Mouse (Mus musculus) yolk sac, embryonic 10.5 days (tissue): ENCODE results near the gene Cacng4.
A peak's percentile ranks its signal among the peaks of the same experiment; 100 is the strongest.

Source experiments
- DNase-seq: peaks from one replicate; pipeline ENCODE4 v3.0.0-alpha.2; 2017; ENCODE audit warnings: low spot score

Gene Cacng4

DNA sequence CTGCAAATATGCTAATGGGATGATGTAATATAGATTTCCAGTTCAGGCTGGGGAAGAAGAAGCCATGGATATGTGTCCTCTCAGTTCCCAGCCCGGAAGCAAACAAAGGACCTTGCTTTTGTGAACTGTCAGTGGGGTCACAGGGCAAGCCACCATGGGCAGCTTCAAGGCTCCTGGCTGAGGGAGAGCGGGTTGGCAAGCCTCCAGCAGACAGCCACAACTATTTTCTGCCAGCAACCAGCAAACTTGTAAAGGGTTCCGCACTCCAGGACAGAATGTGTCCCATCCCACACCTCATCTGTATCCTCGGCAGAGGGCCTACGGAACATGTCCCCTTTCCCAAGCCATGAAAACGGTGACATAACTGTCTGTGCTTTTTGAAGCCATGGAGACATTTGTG is 22.4 kb downstream of the Cacng4 start:
- DNase-seq, result no peak

DNA sequence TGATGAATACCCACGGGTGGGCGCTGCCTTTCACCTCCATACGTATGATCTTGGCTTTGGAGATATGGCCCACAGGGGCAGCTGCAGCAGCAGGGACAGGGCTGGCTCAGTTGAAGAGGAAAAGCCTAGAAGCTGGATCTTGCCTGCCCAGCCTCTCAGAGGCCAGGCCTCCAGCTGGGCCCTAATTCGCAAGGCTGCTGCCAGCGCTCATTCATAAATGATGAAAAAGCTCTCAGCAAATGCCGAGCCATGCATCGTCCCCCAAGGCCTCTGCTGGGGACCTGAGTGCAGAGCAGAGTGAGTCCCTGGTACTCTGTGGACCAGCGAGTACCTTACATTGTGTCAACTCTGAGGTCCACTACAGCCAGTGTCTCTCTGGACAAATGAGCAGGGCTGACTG is 26.0 kb downstream of the Cacng4 start:
- DNase-seq, result no peak

DNA sequence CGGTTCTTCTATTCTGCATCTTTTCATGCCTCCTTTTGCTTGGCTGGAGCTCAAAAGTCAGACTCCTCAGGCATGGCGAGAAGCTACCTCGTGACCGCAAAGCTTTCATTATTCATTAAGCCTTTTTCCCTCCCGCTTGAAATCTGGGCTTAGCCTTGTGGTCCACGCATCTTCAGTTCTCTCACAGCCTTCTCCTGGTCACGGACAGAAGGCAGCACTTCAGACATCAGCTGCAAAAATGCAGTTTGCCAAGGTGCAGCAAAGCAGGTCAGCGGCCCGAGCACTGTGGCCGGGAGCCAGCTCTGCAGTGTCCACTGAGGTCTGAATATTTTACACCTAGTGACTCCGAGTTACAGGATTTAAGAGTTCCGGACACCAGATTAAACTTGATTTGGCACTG is 27.4 kb downstream of the Cacng4 start:
- no peak for DNase-seq

DNA sequence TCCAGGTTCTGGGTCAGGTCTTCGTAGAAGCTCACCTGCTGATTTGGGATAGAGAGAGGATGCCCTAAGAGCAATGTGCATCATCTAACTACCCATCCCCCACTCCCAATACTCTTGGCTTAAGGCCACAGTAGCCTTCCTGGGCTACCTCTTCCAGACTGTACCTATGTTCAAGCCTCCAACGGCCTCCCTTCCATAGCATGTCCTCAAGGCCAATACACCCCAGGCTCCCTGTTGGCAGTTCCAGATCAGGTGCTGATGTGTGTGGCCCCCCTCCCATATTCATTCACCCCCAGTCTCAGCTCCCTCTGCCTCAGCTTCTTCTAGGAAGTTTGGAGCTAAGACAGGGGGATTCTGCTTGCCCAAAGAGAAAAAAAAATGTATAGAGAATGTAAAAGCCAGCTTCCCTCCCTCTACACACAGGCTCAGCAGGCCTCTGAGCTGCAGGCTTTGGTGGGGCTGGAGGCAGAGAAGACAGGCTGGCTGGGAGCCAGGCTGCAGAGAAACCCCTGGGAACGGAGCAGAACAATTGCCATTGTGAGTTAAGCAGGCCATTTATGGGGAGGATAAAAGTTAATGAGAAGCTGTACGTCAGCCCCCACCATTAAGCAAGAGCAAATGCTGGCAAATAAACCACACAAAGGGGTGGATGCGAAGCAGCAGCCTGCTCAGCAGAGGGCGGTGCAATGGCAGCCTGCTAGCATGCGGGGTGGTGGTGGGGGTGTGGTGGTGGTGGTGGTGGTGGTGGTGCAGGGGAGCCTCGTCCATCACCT is 31.5 kb downstream of the Cacng4 start:
- no peak for DNase-seq

DNA sequence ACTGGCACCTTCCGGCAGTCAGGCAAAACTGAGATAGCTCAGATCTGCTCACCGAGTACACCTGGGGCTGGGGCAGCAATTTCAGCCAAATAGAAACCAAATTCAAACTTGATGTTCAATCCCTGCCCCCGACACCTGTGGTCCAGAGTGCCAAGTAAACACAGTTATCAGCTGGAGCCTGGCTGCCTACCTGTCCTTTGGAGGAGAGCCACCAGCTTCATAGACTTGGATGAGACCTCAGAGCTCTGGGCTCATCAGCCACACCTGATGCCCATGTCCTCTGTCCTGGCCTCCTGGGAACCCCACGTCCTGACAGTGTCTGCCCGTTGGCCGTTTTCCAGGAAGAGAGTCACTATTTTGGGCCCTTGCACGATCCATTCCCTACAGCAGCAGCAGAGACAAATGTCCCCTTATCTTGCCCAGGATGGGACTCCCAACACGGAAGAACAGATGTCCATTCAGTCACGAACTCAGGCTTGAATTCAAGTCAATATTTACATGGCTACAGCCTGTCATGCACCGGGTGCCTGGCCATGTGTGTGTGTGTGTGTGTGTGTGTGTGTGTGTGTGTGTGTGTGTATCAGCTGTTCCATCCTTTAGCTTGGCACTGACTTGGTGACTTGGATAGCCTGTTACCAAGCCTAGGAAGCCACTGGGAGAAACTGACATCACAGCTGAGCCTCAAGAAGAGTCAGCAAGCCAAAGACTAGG is 32.4 kb downstream of the Cacng4 start:
- no peak for DNase-seq

DNA sequence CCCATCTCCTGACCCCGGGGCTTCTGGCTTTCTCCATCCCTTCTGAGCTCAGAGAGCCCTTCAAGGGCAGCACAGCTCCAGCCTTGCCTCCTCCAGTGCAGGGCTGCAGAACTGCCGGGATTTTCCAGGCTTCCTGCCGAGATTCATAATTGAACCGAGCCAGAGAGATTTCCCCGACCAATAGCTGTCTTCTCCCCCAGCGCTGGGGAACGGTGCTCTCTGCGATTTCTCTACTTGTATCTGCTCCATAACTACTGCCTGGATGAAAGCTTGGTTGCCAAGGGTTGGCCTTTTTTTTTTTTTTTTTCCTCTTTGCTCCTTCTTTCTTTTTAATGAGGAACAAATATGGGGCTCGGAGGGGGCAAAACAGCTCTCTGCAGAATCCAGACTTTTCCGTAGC is 34.4 kb downstream of the Cacng4 start:
- no peak for DNase-seq

DNA sequence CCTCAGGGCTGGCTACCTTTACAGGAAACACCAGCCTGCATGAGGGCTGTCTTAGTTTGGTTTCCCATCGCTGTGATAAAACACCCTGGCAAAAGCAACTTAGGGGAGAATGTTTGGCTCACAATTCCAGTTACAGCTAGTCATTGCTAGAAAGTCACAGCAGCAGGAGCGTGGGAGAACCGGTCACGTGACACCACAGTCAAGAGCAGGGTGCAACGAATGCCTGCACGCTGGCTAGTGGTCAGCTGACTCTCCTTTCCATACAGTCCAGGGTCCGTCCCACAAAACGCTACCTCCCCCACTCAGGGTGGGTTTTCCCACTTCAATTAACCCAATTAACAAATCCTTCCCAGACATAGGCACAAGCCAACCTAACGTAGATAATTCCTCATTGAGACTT is 34.8 kb downstream of the Cacng4 start:
- peak; percentile 6 for DNase-seq

DNA sequence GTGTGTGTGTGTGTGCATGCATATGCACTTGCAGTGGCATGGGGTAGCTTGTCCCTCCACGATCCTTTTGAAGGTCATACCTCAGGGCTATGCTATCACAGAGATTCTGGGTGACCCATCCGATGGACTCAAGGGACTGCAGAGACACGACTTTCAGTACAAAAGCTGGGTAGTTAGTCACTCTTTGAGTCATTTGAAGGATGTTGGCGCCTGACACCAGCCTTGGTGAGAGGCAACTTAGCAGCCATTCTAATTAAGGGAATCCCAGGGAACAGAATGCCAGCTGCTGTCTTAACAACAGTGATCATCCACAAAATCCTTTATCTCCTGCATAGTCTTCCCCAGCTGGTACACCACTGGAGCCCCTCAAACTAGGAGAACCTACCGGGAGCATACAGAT is 45.2 kb downstream of the Cacng4 start:
- DNase-seq, result no peak

DNA sequence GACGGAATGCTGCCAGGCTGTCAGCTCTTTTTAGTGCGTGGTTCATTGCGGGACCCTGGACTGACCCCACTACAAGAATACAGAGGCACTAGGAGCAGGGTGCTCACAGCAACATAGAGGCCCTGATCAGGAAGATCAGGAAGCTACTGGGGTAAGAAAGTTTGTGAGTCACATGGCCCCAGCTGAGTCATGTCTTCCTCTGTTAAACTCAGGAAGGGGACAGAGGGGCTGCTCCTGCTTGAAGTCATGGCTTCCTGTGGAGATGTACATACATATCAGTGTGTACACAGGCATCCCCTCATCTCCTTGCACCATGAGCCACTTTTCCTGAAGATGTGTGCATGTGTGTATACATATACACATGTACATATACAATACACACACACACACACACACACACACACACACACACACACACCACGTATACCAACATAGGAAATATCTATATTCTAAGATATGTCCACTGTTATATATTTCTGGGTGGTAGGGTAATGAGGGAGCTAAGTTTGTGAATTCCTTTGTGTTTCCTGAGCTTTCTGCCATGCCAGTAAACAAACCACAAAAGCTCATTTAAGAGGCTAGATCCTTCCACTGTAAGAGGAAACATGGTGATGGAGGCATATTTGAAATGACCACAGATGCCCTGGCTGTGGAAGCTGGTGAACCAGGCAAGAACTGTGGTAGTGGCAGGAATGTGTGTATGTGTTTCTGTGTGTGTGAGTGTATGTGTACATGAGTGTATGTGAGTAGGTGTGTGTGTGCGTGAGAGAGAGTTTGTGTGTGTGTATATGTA is 45.9 kb downstream of the Cacng4 start:
- DNase-seq, result no peak

DNA sequence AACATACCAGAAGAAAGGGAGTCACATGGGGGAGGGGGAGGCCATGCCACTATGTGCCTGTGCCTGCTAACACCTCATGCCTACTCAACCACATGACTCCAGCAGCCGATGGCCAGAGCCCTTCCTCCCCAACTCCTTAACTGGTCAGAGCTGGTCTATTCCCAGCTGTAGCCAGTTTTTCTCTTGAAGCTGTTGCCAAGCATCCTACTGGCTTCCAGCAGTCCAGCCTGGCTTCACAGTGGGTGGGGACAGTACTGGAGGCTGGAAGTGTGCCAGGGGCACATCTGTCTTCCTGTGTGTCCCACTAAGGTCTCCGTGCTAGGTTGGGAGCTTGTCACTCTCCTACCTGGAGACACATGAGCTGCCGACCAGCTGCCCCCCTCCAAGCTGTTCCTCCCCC is 51.3 kb downstream of the Cacng4 start:
- DNase-seq, result no peak

DNA sequence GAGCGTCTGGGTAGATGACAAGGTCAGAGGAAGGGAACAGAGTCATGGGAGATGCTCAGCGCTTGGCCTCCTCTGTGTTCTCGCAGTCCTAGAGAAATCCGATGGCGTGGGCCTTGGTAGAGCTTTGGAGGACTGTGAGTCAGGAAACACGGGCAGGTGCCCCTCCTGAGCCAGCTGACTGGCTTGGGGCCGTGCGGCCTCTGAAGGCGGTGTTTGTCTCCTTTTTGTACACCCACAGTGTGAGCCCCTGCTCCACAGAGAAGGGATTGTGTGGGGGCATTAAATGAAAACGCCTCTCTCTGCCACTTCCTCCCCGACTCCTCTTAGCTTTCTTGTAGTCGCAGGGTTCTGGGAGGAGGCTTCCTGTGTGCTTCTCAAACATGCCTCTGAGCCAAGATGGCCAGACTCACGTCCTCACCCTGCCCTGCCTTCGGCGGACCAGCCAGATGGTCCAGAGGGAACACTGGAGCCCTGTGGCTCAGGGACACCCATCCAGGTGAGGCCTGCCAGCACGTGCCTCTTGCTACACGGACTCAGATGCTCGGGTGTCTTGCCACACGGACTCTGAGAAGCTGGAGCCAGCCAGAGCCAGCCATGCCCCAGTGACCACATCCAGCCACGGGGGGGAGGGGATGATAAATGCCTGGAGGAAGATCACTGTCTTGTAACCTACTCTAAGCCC is 55.8 kb downstream of the Cacng4 start:
- no peak for DNase-seq

DNA sequence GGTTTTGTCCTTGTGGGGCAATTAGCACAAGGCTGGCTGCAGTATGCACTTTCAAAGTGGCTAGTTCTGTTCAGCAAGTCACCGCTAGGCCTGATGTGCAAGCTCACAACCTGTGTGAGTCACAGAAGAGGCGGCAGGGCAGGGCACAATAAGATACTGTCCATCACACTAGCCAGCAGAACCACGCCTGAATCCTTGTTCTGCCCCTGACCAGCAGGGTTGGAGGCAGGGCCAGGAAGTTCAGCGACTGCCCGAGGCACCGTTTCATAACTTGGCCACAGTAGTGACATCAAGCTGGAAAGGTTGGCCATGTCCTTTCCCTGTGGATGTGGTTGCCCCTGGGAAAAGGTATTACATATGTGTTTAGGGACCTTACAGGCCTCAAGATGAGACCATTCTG is 56.5 kb downstream of the Cacng4 start:
- no peak for DNase-seq

DNA sequence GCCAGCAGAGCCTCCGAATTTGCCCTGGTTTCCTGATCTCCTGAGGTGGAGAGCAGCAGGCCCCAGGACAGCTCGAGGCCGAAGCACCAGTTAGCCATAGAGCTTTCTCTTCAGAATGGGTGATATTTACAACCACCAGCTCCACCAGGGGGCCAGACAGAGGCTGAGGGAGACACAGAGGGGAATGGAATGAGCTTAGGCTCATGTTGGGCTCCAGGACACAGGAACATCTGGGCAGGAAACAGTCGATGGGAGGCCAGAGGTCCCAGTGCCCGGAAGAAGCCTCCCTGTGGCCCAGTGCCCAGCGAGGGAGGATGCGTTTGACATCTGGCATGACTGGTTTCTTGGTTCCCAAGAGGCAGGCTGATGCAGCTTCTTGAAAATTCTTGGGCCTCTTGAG is 60.2 kb downstream of the Cacng4 start:
- no peak for DNase-seq

DNA sequence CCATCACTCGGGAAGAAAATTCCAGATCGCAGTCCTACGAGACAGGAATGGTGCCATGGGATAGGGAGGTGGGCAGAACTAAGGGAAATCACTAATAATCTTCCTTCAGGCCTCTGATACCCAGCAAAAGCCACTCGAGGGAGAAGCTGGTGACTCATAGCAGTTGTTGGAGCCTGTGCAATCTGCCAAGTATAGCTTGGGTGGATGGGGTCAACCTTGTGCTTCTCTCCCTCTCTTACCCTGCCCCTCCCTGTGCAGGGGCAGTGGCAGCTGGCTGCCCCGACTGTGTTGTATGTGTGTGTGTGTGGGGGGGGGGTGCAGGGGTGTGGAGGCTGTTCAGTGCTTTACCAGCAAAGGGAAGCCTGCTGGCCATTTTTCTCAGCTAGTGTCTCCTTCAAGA is 62.9 kb downstream of the Cacng4 start:
- no peak for DNase-seq

DNA sequence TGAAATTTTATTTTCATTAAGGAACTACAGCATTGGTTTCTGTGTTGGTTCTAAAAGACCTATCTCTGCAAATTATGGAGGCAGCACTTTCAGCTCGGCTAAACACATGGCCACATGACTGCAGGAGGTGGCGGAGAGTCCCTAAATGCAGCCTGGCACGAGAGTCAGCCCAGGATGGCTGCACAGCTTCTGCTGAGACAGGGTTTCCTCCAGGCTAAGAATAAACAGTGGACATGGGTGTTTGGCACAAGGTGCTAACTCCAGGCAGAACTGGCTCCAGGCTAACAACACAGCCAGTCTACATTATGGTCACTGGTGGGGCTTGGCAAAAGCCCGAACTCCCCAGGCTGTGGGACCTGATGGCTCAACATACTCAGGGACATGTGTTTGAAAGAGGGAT is 63.4 kb downstream of the Cacng4 start:
- DNase-seq, result no peak

DNA sequence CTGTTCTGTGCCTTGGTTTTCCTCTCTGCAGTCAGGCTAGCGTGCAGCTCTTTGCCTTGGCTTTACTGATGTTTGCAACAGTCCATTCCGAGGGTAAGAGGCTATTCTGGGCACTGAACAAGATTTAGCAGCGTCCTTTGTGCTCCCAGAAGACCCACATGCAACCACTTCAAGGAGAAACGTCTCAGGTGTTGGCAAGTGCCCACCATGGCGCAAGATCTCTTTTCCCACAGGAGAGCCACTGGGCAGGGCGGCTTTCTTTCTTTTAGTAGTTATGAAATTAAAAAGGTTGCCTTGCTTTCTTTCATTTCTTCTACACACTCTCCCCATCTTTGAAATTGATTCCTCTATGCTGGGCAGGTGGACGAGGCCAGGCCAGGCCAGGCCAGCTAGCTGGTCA is 65.2 kb downstream of the Cacng4 start:
- DNase-seq, result no peak

DNA sequence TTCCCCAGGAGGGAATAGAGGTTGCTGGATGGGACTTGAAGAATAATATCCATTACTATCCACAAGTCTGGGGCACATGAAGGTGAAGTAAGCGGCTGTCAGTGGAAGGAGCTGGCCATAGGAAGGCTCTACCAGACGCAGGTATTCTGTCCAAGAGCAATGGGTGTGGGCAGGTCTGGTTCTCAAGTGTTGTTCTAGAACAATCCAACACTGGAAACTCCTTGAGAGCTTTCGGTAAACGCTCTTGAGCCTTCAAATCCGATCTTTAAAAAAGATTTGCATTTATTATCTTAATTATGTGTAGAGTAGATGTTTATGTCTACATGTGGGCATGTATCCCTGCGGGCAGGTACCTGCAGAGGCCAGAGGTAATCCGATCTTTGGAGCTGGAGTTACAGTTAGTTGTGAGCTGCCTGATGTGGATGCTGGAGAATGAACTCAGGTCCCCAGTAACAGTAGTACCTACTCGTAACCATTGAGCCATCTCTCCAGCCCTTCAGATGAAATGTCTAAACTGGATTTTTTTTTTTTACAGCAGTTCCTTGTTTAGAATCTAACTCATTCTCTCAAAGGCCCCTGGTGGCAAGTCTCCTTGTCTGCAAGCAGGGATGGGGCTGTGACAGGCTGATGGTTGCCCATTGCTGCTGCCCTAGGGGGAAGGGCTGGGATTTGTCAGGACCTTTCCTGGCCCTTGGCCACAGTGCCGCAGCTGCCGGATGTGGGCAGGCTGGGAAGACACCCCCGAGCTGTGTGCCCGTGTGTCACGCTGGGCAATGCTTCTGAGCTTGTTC is 66.1 kb downstream of the Cacng4 start:
- no peak for DNase-seq

DNA sequence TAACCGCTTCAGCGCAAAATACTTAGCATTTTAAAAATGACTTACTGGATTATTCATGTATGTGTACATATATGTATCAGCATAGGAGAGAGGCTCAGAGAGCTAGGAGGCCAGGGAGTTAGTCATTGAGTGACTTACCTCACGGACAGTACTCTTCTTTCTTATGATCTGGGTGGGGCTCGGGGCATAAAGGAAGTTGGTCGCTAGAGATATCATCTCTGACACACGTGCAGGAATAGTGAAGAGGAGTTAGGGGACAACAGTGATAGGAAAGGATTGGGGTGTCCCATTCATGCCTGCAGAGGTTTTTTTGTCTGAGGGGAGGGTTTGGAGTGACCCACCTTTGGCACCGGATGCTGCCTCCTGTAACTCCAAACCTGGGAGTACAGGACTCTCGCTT is 69.8 kb downstream of the Cacng4 start:
- DNase-seq, result no peak

DNA sequence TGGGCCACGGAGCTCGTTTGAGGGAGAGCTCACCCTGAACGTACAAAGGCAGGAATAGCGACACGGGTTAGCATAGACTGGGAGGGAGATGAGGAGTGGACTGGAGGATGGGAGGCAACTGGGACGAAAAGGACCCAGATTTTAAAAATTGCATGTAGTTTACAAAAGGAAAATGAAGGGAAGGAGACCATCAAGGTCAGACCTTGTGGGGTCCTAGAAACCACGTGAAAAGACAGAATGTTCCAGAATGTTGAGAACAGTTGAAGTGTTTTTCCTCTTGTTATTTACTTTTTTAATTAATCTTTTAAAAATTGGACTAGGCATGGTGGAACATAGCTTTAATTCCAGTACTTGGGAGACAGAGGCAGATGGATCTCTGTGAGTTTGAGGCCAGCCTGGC is 73.3 kb downstream of the Cacng4 start:
- no peak for DNase-seq

DNA sequence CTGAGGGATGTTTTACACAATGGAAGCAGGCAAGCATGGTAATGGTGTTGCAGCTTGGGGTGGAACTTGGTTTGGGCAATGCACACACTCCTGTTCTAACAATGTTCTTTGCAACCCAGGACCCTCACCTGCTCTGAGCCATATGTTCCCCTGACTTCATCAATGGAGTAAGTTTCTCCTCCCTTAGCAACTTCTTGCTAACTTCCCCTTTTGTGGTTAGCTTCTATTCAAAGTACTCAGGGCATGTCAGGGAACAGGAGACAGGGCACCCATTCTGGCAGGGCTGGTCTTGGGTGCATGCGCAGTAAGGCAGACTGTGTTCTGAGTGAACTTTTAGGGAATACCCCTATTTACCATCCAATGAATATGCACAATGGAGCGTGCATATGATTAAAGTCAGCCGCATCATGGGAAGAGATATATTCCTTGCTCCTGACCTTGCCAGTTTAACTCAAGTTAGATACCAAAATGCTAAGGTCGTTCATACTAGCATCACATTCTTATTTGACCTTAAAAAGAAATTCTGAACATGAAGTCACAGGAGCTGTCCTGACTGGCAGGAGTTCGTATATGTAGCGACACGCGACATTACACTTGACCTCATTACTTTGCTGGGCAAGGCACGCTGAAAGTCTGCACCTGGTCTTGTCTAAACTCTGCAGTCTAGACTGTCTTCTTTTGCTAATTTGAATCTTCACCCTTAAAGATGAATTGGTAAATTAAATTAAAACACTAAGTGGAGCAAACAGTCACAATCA is 73.9 kb downstream of the Cacng4 start:
- no peak for DNase-seq
